Mouse (Mus musculus) C2C12 (cell line): Measurements from ENCODE around the gene Tedc2. TPM values are rescaled to one million over a fixed set of nuclear protein-coding genes. Genes with fewer than 3 reads are reported as not detected.

Experiments used
- H3K27me3 ChIP-seq: one replicate; pipeline ENCODE4 v1.6.1; 2011; ENCODE audit not compliant: control insufficient read depth, insufficient read depth, insufficient read length
- H3K36me3 ChIP-seq: one replicate; pipeline ENCODE4 v1.6.1; 2011; ENCODE audit not compliant: control insufficient read depth, insufficient read depth
- H3K4me3 ChIP-seq: one replicate; pipeline ENCODE4 v1.5.1; 2011; ENCODE audit warnings: mild to moderate bottlenecking, control low read depth; ENCODE audit not compliant: poor library complexity, insufficient read depth, severe bottlenecking
- H3K79me2 ChIP-seq: one replicate; pipeline ENCODE4 v1.6.1; 2011; ENCODE audit not compliant: control insufficient read depth, insufficient read depth
- H3K79me3 ChIP-seq: one replicate; pipeline ENCODE4 v1.6.1; 2011; ENCODE audit warnings: low read depth, control low read depth
- H3ac ChIP-seq: one replicate; pipeline ENCODE3; 2011; ENCODE audit warnings: low read depth; ENCODE audit not compliant: control insufficient read depth, insufficient read length
- CEBPB ChIP-seq: IDR thresholded peaks from one replicate; pipeline ENCODE4 v1.6.1; 2011; ENCODE audit warnings: low read depth, mild to moderate bottlenecking, control low read depth, moderate library complexity
- CTCF ChIP-seq: IDR thresholded peaks from one replicate; pipeline ENCODE4 v1.5.1; 2011; ENCODE audit not compliant: control insufficient read depth, insufficient read depth, insufficient read length
- FOSL1 ChIP-seq: IDR thresholded peaks from one replicate; pipeline ENCODE4 v1.8.0; 2011; ENCODE audit warnings: mild to moderate bottlenecking, low read length; ENCODE audit not compliant: poor library complexity, insufficient read depth, severe bottlenecking
- MAX ChIP-seq: IDR thresholded peaks from one replicate; pipeline ENCODE4 v1.6.1; 2011; ENCODE audit warnings: mild to moderate bottlenecking, control low read depth
- MYOD1 ChIP-seq: IDR thresholded peaks from one replicate; pipeline ENCODE4 v1.6.1; 2011; ENCODE audit warnings: low read depth; ENCODE audit not compliant: control insufficient read depth, insufficient read length
- MYOG ChIP-seq: IDR thresholded peaks from one replicate; pipeline ENCODE4 v1.6.1; 2011; ENCODE audit not compliant: control insufficient read depth, insufficient read length; ENCODE audit errors: extremely low read depth
- USF1 ChIP-seq: IDR thresholded peaks from one replicate; pipeline ENCODE4 v1.6.1; 2011; ENCODE audit warnings: low read depth, mild to moderate bottlenecking, control low read depth, moderate library complexity
- polyA plus RNA-seq: library from polyadenylated mRNA; unstranded; fragments of >200 nt; fragmentation: generic; extraction: Trizol; gene quantifications from one replicate; pipeline ENCODE4 v1.2.1, GENCODE M21; 2012; ENCODE audit warnings: missing spikeins

Tedc2 gene
- polyA plus RNA-seq, 1 experiment: 13.2 TPM

GRCm38 (mm10) chr17:24173423-24173822 lies 47.2 kb downstream of the Tedc2 start:
- peak; percentile 71 for TF ChIP-seq CTCF
- TF ChIP-seq MYOD1: no peak
- no peak overlapping the region for H3K4me3 ChIP-seq

GRCm38 (mm10) chr17:24171738-24172137 lies 48.9 kb downstream of the Tedc2 start:
- peaks cover 25% of the 10 kb centered on the region for H3K79me2 ChIP-seq
- H3K27me3 ChIP-seq: no peaks in the 10 kb centered on the region
- H3K79me3 ChIP-seq: peaks cover 22% of the 10 kb centered on the region
- H3K4me3 ChIP-seq: no peak overlapping the region
- peaks cover 10% of the 10 kb centered on the region for H3K36me3 ChIP-seq
- no peak for TF ChIP-seq MYOD1
- no peak for TF ChIP-seq USF1
- TF ChIP-seq FOSL1: no peak
- TF ChIP-seq MYOG: no peak
- TF ChIP-seq MAX: no peak
- TF ChIP-seq CTCF: no peak
- no peak for TF ChIP-seq CEBPB
- H3ac ChIP-seq: no peak overlapping the region

More at GRCm38 (mm10) chr17:24173423-24173822, 47.2 kb downstream of the Tedc2 start:
- no peaks in the 10 kb centered on the region for H3K27me3 ChIP-seq
- H3K79me3 ChIP-seq: peaks cover 5% of the 10 kb centered on the region
- peaks cover 8% of the 10 kb centered on the region for H3K79me2 ChIP-seq
- H3K36me3 ChIP-seq: no peaks in the 10 kb centered on the region
- H3ac ChIP-seq: no peak overlapping the region

GRCm38 (mm10) chr17:24170729-24171128 lies 49.9 kb downstream of the Tedc2 start:
- Histone ChIP-seq H3K4me3 (no peak overlapping the region), H3ac (no peak overlapping the region), H3K79me3 (peaks cover 27% of the 10 kb centered on the region), H3K36me3 (peaks cover 14% of the 10 kb centered on the region), H3K27me3 (no peaks in the 10 kb centered on the region), H3K79me2 (peaks cover 32% of the 10 kb centered on the region)
- no peak for TF ChIP-seq MAX
- no peak for TF ChIP-seq CEBPB
- TF ChIP-seq USF1: no peak
- TF ChIP-seq CTCF: no peak
- TF ChIP-seq MYOG: no peak
- no peak for TF ChIP-seq FOSL1

GRCm38 (mm10) chr17:24170125-24170524 lies 50.5 kb downstream of the Tedc2 start:
- H3K4me3 ChIP-seq: peak overlapping the region; percentile 89
- TF ChIP-seq USF1 (no peak), MYOD1 (no peak), MAX (no peak), CEBPB (no peak), FOSL1 (no peak), CTCF (no peak), MYOG (no peak)
- H3ac ChIP-seq: no peak overlapping the region
- H3K36me3 ChIP-seq: peaks cover 20% of the 10 kb centered on the region
- no peaks in the 10 kb centered on the region for H3K27me3 ChIP-seq
- H3K79me2 ChIP-seq: peaks cover 38% of the 10 kb centered on the region
- H3K79me3 ChIP-seq: peaks cover 31% of the 10 kb centered on the region

- Histone ChIP-seq H3K79me3 (peaks cover 31% of the 10 kb centered on the region), H3K27me3 (no peaks in the 10 kb centered on the region), H3K4me3 (peak within 1 kb of the TSS; percentile 89), H3K36me3 (peaks cover 22% of the 10 kb centered on the region), H3K79me2 (peaks cover 42% of the 10 kb centered on the region), H3ac (peak within 1 kb of the TSS; percentile 100)
- TF ChIP-seq USF1 (peak; percentile 89), FOSL1 (no peak)
These were observed 51.2 kb downstream of the Tedc2 start, which contains the start of gene Atp6v0c for GRCm38 (mm10) chr17:24169317-24170065. Atp6v0c (minus strand) TSS chr17:24169702.

GRCm38 (mm10) chr17:24168590-24169277 lies 51.9 kb downstream of the Tedc2 start:
- TF ChIP-seq MYOG (no peak), CEBPB (no peak), CTCF (no peak), MYOD1 (no peak), USF1 (no peak), MAX (no peak), FOSL1 (no peak)
- H3K27me3 ChIP-seq: no peaks in the 10 kb centered on the region
- peaks cover 31% of the 10 kb centered on the region for H3K79me3 ChIP-seq
- H3K4me3 ChIP-seq: peak overlapping the region; percentile 89
- H3K79me2 ChIP-seq: peaks cover 42% of the 10 kb centered on the region
- H3K36me3 ChIP-seq: peaks cover 22% of the 10 kb centered on the region
- peak overlapping the region; percentile 100 for H3ac ChIP-seq
